Mouse (Mus musculus) embryonic facial prominence, embryonic 11.5 days (tissue): ENCODE data around the gene Palld. TPM values are rescaled to one million over a fixed set of nuclear protein-coding genes. Genes with fewer than 3 reads are reported as not detected.

Experiments used
- ATAC-seq: fragments of 200-750 bp; cut with Nextera tagmentation; replicated peaks from 2 replicates; pipeline ENCODE4 v1.8.0; 2017; ENCODE audit warnings: low read depth; ENCODE audit not compliant: insufficient number of reproducible peaks, low FRiP score, low TSS enrichment
- DNase-seq: peaks from one replicate; pipeline ENCODE4 v3.0.0-alpha.2; 2015; ENCODE audit warnings: low spot score
- H3K27ac ChIP-seq: fragments of 300-500 bp; sonication (generic); replicated peaks from 2 replicates; pipeline ENCODE4 v1.5.1; 2014; ENCODE audit warnings: mild to moderate bottlenecking, low read depth, low read length, control low read depth
- H3K27me3 ChIP-seq: fragments of 300-500 bp; sonication (generic); 2 replicates; pipeline ENCODE4 v1.6.1; 2014; ENCODE audit warnings: mild to moderate bottlenecking, low read length, moderate library complexity, mixed read lengths; ENCODE audit not compliant: control insufficient read depth, insufficient read depth
- H3K36me3 ChIP-seq: fragments of 300-500 bp; sonication (generic); replicated peaks from 2 replicates; pipeline ENCODE4 v1.6.1; 2014; ENCODE audit warnings: low read depth, mild to moderate bottlenecking, low read length, moderate library complexity, mixed read lengths; ENCODE audit not compliant: control insufficient read depth, insufficient read depth
- H3K4me1 ChIP-seq: fragments of 300-500 bp; sonication (generic); 2 replicates; pipeline ENCODE4 v1.6.1; 2014; ENCODE audit warnings: low read length, mixed read lengths; ENCODE audit not compliant: control insufficient read depth, insufficient read depth
- H3K4me2 ChIP-seq: fragments of 300-500 bp; sonication (generic); 2 replicates; pipeline ENCODE4 v1.6.1; 2014; ENCODE audit warnings: low read depth, mild to moderate bottlenecking, control low read depth, low read length, moderate library complexity
- H3K4me3 ChIP-seq: fragments of 300-500 bp; sonication (generic); 2 replicates; pipeline ENCODE4 v1.5.1; 2014; ENCODE audit warnings: low read depth, low read length, control low read depth
- H3K9ac ChIP-seq: fragments of 300-500 bp; sonication (generic); replicated peaks from 2 replicates; pipeline ENCODE4 v1.6.1; 2014; ENCODE audit warnings: mild to moderate bottlenecking, control low read depth, low read length
- H3K9me3 ChIP-seq: fragments of 300-500 bp; sonication (generic); replicated peaks from 2 replicates; pipeline ENCODE4 v1.6.1; 2016; ENCODE audit warnings: mild to moderate bottlenecking, low read length, inconsistent platforms, mixed read lengths; ENCODE audit not compliant: control insufficient read depth
- WGBS: fragments of 180-500 bp; shearing (Covaris S2); extraction: QIAGEN DNeasy Blood & Tissue Kit; methylation state at CpG from one replicate; pipeline ENCODE4 v1.1.7; 2014; 5-methylcytosine and 5-hydroxymethylcytosine counted together
- polyA plus RNA-seq: library from polyadenylated mRNA; unstranded; fragments of >200 nt; fragmentation: Nextera tagmentation; extraction: Ambion mirVana; gene quantifications from 2 replicates; pipeline ENCODE4 v1.2.1, GENCODE M21; 2014

Palld gene
- polyA plus RNA-seq, 1 experiment from 2014 or later = 52.4 TPM

GRCm38 (mm10) chr8:61696846-61697455 is 205.5 kb downstream of the Palld start:
- H3K9me3 ChIP-seq = no peaks in the 10 kb centered on the region
- no peaks in the 10 kb centered on the region for H3K36me3 ChIP-seq
- H3K27ac ChIP-seq = no peak overlapping the region
- DNase-seq (no peak), ATAC-seq (no peak)
- no peak overlapping the region for H3K4me2 ChIP-seq
- no peak overlapping the region for H3K4me3 ChIP-seq
- WGBS = 91% methylated on average over 2 of the region's 2 CpGs
- no peaks in the 10 kb centered on the region for H3K4me1 ChIP-seq
- H3K27me3 ChIP-seq = no peaks in the 10 kb centered on the region
- H3K9ac ChIP-seq = no peak overlapping the region

- Histone ChIP-seq H3K9ac (no peak overlapping the region), H3K27ac (no peak overlapping the region), H3K36me3 (no peaks in the 10 kb centered on the region), H3K4me3 (no peak overlapping the region), H3K4me2 (no peak overlapping the region), H3K27me3 (no peaks in the 10 kb centered on the region), H3K9me3 (no peaks in the 10 kb centered on the region), H3K4me1 (no peaks in the 10 kb centered on the region)
- DNase-seq (no peak), ATAC-seq (no peak; the same call in 1 of the 2 replicates)
- 32% methylated on average over 1 of the region's 1 CpGs for WGBS
Observed at GRCm38 (mm10) chr8:61695416-61695815, 207.1 kb downstream of the Palld start.

- no peaks in the 10 kb centered on the region for H3K9me3 ChIP-seq
- H3K9ac ChIP-seq = no peak overlapping the region
- no peaks in the 10 kb centered on the region for H3K36me3 ChIP-seq
- 66% methylated on average over 4 of the region's 4 CpGs for WGBS
- ATAC-seq (no peak), DNase-seq (no peak)
- H3K4me1 ChIP-seq = no peaks in the 10 kb centered on the region
- H3K27ac ChIP-seq = no peak overlapping the region
- H3K27me3 ChIP-seq = no peaks in the 10 kb centered on the region
- no peak overlapping the region for H3K4me3 ChIP-seq
- H3K4me2 ChIP-seq = no peak overlapping the region
Observed at GRCm38 (mm10) chr8:61692866-61693265, 209.6 kb downstream of the Palld start.

GRCm38 (mm10) chr8:61692129-61692528 is 210.4 kb downstream of the Palld start:
- no peaks in the 10 kb centered on the region for H3K27me3 ChIP-seq
- WGBS = 95% methylated on average over 3 of the region's 3 CpGs
- no peaks in the 10 kb centered on the region for H3K9me3 ChIP-seq
- no peak overlapping the region for H3K27ac ChIP-seq
- H3K4me1 ChIP-seq = no peaks in the 10 kb centered on the region
- DNase-seq (no peak), ATAC-seq (no peak)
- no peak overlapping the region for H3K4me3 ChIP-seq
- no peak overlapping the region for H3K4me2 ChIP-seq
- no peaks in the 10 kb centered on the region for H3K36me3 ChIP-seq
- no peak overlapping the region for H3K9ac ChIP-seq

- no peak overlapping the region for H3K4me3 ChIP-seq
- no peak overlapping the region for H3K4me2 ChIP-seq
- H3K36me3 ChIP-seq = no peaks in the 10 kb centered on the region
- H3K9ac ChIP-seq = no peak overlapping the region
- DNase-seq (no peak), ATAC-seq (no peak)
- H3K27ac ChIP-seq = no peak overlapping the region
- no peaks in the 10 kb centered on the region for H3K9me3 ChIP-seq
- WGBS = 48% methylated on average over 1 of the region's 1 CpGs
- no peaks in the 10 kb centered on the region for H3K27me3 ChIP-seq
- H3K4me1 ChIP-seq = no peaks in the 10 kb centered on the region
Observed at GRCm38 (mm10) chr8:61691391-61691790, 211.1 kb downstream of the Palld start.

GRCm38 (mm10) chr8:61687071-61687470 is 215.4 kb downstream of the Palld start:
- H3K4me2 ChIP-seq = no peak overlapping the region

GRCm38 (mm10) chr8:61686340-61686739 is 216.2 kb downstream of the Palld start:
- ATAC-seq (no peak), DNase-seq (no peak)
- Histone ChIP-seq H3K4me2 (no peak overlapping the region), H3K9me3 (no peaks in the 10 kb centered on the region), H3K36me3 (no peaks in the 10 kb centered on the region), H3K9ac (no peak overlapping the region), H3K27ac (no peak overlapping the region), H3K4me1 (no peaks in the 10 kb centered on the region), H3K27me3 (no peaks in the 10 kb centered on the region), H3K4me3 (no peak overlapping the region)

More at GRCm38 (mm10) chr8:61687071-61687470, 215.4 kb downstream of the Palld start:
- no peak overlapping the region for H3K27ac ChIP-seq
- H3K4me3 ChIP-seq = no peak overlapping the region
- no peaks in the 10 kb centered on the region for H3K9me3 ChIP-seq
- H3K4me1 ChIP-seq = no peaks in the 10 kb centered on the region
- no peak for ATAC-seq
- WGBS = 73% methylated on average over 4 of the region's 4 CpGs
- no peak for DNase-seq
- H3K27me3 ChIP-seq = no peaks in the 10 kb centered on the region
- H3K9ac ChIP-seq = no peak overlapping the region
- H3K36me3 ChIP-seq = no peaks in the 10 kb centered on the region

- no peak for DNase-seq
Observed at GRCm38 (mm10) chr8:61685280-61685679, 217.2 kb downstream of the Palld start.

More at GRCm38 (mm10) chr8:61685280-61685679, 217.2 kb downstream of the Palld start:
- Histone ChIP-seq H3K27ac (no peak overlapping the region), H3K4me1 (no peaks in the 10 kb centered on the region), H3K4me3 (no peak overlapping the region), H3K4me2 (no peak overlapping the region), H3K9ac (no peak overlapping the region), H3K36me3 (no peaks in the 10 kb centered on the region), H3K27me3 (no peaks in the 10 kb centered on the region), H3K9me3 (no peaks in the 10 kb centered on the region)
- ATAC-seq = no peak
- WGBS = 92% methylated on average over 1 of the region's 1 CpGs
